Mouse (Mus musculus) layer of hippocampus, postnatal 36 days (tissue): ENCODE measurements at regions not wholly inside any gene's neighbourhood (a gene's known extent, or its start where the extent isn't known, plus 50 kb on each side); places are given as distances from the start of the nearest gene placed in this dataset.

Source experiments
- DNase-seq, 2 experiments: peaks; one replicate each; pipeline ENCODE4 v3.0.0; 2022

GRCm38 (mm10) chr14:76671023-76671422, 114.3 kb upstream of the Serp2 start:
- DNase-seq, result no peak

GRCm38 (mm10) chr14:76665754-76666371, 109.2 kb upstream of the Serp2 start:
- DNase-seq, result no peak

GRCm38 (mm10) chr14:76664586-76665508, 108.2 kb upstream of the Serp2 start:
- no peak for DNase-seq

- DNase-seq, result no peak
Observed at GRCm38 (mm10) chr14:76663816-76664215, 107.1 kb upstream of the Serp2 start.

DNA sequence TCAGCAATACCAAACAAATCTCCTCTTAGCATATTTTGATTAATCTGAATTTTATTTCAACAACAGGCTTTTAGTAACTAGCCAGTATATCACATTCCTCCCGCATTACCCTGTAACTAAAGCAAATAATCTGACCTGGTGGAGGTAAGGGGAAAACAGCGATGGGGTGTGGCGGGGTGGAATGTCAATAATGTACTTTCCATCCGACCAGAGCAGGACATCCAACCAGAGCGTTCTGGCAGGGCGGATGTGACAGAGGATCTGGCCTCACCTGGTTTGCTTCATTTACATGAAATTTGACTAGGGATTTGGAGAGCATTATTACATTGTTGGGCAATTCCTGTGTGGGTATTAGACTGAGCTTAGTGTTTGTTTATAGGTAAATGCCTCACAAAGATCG, 106.2 kb upstream of the Serp2 start:
- no peak for DNase-seq

DNA sequence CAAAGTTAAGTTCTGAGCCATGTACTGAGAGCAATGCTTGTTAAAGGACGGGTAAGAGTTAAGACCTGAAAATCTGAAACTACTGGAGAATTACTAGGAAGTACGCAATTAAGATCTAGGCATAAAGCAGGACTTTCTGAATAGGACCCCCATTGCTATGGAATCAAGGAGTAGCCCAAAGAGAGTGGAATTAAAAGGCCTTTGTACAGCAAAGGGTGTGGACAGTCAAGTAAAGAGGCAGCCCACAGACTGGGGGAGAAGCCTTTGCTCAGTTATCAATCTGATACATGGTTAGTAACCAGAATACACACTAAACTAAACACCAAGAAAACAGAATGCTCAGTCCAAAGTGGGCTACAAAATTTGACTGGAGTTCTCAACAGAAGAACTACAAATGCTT, 104.2 kb upstream of the Serp2 start:
- DNase-seq, result no peak

- DNase-seq, result no peak
Observed at GRCm38 (mm10) chr14:76658952-76659502, 102.3 kb upstream of the Serp2 start.

GRCm38 (mm10) chr14:76657784-76658610, 101.3 kb upstream of the Serp2 start:
- DNase-seq, result peak in 1 of 2 experiments; percentile 31

DNA sequence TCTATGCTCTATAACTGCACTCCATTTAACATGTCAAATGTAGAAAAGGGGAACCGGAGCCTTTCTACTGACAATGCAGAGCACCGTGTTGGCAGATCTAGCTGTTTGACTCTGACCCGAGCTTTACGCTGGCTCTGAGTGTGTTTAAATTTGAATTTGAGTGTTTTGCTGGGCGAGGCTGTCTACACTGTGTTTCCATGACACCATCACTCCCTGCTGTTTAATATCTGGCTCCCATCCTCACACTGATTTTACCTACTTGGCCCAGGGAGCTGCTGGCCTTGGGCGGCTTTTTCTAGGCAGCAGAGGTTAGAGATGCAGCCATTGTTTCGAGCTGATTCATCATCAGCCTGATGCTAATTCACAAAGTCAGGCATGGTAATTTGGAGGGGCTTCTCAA, 100.7 kb upstream of the Serp2 start:
- no peak for DNase-seq

DNA sequence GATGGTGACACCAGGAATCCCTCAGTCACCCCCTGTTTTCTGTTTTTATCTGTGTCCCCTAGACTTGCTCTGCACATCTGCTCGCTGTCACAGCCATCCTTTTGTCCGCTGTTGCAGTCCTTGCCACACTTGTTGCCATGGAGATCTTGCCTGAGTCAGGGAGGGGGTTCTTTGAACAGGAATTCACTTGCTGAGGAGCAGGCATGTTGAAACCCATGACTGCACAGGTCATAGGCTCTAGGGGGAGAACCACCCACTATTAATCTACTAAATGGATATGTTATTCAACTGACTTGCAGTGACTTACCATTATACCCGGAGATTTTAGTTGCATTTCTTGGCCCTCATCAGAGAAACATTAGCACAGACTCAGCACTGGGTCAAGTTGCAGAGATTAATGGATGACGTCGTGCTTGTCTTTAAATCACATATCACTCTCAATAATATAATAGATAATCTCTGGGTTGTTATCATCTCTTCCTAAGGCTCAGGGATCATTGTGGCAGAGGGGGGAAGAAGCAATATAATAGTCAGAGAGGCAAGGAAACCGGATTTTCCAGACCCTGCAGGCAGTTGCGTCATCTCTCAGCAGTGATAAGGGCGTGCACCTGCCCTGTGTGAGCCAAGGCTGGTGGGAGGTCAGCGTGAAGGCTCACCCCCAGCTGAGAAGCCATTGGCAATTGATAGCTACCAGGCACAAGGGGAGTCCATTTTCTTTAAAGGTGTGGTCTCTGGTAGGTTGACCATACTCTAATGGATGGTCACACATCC, 95.9 kb upstream of the Serp2 start:
- no peak for DNase-seq

- DNase-seq, result no peak
Observed at GRCm38 (mm10) chr14:76651096-76651495, 94.4 kb upstream of the Serp2 start.

DNA sequence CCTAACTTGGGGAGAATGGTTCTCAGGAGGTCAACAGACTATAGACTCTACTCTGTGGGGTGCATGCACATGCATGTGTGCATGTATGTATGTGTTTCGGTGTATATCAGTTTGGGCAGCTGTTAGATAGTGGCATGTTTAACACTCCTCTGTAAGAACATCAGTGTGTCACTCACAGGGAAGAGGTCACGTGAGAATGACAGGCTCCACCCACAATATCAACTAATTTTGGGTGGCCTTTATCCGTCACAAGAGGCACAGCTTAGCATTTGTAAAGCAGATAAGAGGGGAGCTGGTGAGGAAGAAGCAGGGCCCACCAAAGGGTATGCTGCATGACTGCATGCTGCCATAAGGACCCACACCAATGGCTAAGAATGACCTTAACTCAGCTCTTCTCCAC, 93.2 kb upstream of the Serp2 start:
- no peak for DNase-seq

GRCm38 (mm10) chr14:76644716-76645115, 88.0 kb upstream of the Serp2 start:
- DNase-seq, result no peak

DNA sequence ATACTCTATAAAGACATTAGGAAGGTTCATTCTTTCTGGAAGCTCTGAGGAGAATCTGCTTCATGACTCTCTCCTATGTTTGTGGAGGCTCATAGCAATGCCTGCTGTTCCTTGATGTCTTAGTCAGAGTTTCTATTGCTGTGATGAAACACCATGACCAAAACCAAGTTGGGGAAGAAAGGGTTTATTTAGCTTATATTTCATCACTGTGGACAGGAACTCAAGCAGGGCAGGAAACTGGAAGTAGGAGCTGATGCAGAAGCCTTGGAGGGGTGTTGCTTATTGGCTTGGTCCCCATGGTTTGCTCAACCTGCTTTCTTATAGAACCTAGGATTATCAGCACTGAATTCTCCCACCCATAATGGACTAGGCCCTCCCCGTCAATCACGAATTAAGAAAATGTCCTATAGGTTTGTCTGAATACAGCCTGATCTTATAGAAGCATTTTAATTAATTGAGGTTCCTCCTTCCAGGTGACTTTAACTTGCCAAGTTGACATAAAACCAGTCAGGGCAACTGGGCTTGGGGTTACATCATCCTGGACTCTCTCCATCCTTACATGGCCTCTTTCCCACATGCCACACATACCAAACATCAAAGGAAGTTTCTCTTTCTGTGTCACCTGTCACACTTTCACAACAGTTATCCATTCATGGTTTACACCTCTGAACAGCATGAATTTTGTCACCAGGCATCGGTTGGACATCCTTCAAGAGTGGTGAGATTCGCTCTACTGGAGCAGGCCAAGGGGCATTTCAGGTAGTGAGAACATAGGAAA, 85.3 kb upstream of the Serp2 start:
- DNase-seq, result no peak

GRCm38 (mm10) chr14:76633170-76633569, 76.5 kb upstream of the Serp2 start:
- DNase-seq, result no peak

GRCm38 (mm10) chr14:76632763-76633162, 76.1 kb upstream of the Serp2 start:
- no peak for DNase-seq

GRCm38 (mm10) chr14:76631740-76632139, 75.1 kb upstream of the Serp2 start:
- DNase-seq, result no peak

GRCm38 (mm10) chr14:76631181-76631580, 74.5 kb upstream of the Serp2 start:
- DNase-seq, result no peak

- no peak for DNase-seq
Observed at GRCm38 (mm10) chr14:76629913-76630478, 73.3 kb upstream of the Serp2 start.

DNA sequence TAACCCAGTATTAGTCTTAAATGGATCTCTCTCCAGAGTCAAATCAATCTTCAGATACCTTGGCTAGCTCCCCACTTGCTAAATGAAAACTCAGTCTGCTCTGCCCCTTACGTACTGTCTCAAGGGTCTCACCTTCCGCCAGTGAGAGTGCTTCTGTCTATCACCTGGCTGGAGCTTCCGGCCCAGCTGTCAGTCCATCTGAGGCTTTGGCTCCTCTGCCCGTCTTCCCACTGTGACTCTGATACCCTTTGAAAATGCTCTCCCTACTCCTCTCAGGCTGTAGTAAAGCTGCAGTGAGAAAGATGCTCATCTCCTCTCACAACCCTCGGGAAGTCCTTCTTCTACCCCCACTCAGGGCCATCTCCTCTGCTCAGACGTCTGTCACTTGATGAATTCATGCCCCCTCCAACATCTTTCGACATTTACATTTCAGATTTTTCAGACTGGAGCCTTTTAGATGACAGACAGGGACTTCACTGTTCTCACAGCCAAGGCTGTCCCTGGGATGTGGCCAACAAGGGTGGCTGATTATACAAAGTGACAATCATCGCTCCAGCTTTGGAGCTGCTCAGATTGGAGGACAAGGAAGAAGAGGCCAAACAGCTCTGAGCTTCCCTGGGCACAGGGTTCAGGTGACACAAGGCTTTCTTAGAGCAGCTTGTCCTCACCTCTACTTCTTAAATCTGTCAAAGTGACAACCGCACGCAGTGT, 71.6 kb upstream of the Serp2 start:
- peak; percentile 58 to 62 for DNase-seq
